Mouse (Mus musculus) retina, postnatal 7 days (tissue): ENCODE data around the gene Vwa8.

Experiments
- DNase-seq: peaks from one replicate; pipeline ENCODE4 v3.0.0-alpha.2; 2012; ENCODE audit warnings: low read depth, low spot score

Vwa8 gene

GRCm38 (mm10) chr14:78848941-78849911 lies at the start of gene Vwa8:
Gene Vwa8, plus strand, starts transcription at chr14:78849052.
- DNase-seq: peak; percentile 59

DNA sequence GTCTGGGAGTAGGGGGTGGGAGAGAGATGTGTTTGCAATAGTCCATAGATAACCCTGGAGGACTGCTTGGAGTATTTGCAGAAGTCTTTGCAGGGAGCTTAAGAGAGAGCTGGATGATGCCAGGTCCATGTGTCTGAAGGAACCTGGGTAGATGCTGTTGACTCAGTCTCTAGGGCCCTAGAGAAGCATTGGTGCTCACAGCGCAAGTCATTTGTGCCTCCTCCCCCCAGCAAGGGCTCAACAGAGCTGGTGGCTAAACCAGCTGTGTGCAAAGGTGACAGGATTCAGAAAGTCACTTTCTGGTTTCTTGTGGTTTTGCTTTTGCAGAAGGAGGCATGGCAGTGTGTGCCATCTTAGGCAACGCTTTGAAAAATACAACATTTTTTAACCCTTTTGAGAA lies 46.5 kb upstream of the Vwa8 start:
- no peak for DNase-seq

DNA sequence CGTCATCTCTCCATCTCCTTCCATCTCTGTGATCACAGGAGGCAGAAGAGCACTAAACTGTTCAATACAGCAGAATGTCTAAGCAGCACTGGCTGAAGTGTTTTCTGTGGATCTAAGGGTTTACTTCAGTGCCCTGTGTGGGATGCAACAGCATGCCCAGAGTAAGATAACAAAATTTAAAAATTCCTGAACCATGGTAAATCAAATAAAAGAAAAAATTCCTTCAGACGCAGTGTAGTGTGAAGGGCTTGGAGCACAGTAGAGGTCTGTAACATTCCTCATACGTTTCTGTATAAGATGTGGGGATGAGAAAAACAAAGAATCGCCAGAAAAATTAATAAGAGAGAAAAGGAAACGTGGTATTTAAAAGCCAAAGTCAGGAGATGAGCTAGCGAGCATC lies 44.9 kb upstream of the Vwa8 start:
- DNase-seq: no peak

DNA sequence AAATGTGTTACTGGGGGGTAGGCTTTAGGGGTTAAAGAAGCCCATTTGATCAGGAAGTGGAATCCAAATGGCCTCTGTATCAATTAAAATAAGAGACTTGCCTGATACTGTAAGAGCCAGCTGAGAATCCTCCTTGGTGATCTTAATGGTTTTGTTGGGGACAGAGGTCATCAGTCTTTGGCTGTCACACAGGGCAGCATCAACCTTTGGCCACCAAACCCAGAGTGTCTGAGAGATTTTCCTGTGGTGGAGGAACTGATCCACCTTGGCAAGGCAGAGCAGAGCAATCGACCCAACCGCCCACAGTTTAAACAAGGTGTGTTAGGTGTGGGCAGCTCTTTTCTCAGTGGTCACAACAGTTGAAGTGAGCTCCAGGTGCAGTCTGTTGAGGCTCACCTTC lies 36.0 kb upstream of the Vwa8 start:
- DNase-seq: no peak

- DNase-seq: no peak
Observed at GRCm38 (mm10) chr14:78816411-78816810, 32.4 kb upstream of the Vwa8 start.

DNA sequence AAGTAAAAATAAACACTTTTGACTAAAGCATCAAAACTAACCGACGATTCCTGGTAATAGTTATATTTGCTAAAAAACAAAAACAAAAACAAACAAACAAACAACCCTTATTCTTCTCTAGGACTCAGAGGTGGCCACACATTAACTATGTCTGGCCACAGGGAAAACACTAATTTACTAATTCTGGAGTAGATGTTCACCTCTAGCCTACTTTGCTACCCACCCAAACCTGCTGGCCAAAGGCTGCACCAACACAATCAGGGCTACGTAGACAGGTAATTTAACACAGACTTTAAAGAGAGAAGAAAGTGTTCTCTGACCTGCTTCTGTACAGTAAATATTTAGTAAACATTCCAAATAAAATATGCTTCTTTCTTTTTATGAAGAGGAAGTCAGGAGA lies 31.2 kb upstream of the Vwa8 start:
- no peak for DNase-seq

DNA sequence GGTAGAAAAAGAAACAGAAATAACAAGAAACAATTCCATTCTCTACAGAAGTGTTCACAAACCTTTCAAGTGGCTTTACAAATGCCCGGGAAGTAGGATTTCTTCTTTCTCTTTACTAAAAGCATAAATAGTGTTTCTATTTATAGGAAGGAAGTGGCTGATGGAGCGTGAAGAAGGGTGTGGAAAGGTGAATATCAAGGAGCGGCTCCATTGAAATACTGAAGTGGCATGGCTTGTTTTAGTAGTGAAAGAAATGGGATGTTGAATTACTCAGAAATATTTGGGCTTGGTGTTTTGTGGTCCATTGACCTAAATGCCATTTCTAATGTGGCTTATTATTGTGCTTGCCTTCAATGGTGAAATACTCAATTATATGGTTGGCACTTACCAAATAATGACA lies 30.4 kb upstream of the Vwa8 start:
- DNase-seq: no peak

- DNase-seq: no peak
Observed at GRCm38 (mm10) chr14:78824013-78824412, 24.8 kb upstream of the Vwa8 start.

DNA sequence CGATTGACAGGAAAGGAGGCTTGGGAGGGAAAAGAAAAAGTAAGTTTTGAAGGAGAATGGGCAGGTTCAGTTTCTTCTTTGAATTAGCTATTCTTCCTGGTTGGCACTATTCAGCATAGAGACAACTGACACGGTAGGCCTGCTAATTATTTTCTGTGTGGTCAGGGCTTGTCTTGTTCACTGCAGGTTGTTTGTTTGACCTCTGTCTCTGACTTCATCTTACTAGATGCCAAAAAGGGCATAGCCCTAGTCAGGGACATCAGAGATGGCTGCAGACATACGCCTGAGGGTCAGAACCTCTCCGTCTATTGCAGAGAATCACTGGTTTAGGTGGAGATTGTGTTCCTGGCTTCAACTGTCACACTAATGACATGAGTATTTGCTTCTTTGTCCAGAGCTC lies 24.3 kb upstream of the Vwa8 start:
- no peak for DNase-seq

GRCm38 (mm10) chr14:78831158-78831557 lies 17.7 kb upstream of the Vwa8 start:
- no peak for DNase-seq

DNA sequence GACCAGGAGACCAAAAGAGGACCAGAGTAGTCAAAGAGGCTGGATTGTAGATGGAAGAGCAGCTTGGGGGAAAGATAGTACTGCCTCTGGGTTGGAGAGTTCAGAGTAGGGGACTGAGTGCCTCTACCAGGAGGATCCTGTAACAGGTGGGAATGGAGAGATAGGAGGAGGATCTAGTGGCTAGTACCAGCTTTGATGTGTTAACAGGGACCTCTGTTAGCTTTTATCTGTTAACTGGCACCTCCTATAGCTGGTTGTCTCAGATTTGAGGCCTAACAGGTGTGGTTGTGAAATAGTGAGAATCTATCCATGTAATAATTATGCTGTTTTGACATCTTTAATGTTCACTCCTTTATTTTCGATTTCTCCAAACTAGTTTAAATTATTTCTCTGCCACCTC lies 904 bp upstream of the Vwa8 start:
- no peak for DNase-seq

- no peak for DNase-seq
Observed at GRCm38 (mm10) chr14:78848477-78848876, 375 bp upstream of the Vwa8 start.

- DNase-seq: no peak
Observed at GRCm38 (mm10) chr14:78849961-78850578, 1.2 kb downstream of the Vwa8 start.

DNA sequence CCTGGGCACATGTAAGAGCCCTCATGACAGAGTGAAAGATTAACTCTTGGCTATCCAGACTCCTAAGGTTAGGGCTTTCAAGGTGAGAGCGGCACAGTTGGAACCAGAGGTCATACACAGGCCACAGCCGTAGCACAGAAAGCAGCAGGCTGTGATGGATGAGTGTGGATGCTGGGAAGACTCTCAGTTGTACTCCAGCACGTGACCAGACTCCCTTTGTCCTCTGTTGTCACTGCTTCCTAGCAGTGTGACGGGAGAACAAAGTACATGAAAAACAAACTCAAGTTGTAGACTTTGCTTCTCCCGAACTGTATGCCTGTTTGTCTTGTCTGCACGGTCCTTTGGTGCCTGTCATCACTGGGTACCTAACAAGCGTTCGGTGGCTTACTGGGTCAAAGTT lies 1.8 kb downstream of the Vwa8 start:
- no peak for DNase-seq

- DNase-seq: no peak
Observed at GRCm38 (mm10) chr14:78851366-78851765, 2.5 kb downstream of the Vwa8 start.

DNA sequence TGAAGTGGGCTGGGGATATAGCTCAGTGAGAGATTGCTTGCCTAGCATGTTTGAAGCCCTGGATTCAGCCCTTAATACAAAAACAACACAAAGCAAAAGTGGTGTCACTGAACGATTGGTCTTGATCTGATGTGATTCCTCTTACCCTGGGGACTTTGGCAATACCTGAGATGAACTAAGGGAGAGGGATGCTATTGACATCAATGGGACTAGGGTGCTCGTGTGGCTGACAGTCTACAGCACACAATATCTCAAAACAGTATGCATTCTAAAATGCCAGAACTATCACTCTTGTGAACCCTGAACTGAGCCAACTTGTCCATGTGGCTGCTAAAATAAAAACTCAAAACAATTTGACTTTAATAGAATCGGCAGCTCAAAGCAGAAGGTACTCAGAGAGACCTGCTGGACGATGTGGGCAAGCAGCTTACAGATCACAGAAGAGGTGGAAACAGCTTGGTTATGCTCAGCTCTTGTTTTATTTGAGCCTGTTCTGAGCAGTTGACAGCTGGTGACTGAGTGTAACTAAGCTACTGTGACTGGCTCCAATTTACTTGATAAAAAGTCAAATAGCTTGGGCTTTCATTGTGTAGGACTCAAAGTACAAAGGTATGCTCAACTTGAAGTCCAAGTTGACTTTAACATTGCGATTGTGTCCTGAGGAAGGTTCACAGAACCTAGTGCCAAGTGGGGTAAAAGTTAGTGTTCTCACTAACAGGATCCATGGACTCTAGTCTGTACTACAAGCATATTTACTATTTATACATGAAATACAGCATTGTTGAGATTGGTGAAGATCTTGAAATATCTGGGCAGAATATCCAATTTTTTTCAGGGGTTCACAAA lies 3.8 kb downstream of the Vwa8 start:
- DNase-seq: no peak

DNA sequence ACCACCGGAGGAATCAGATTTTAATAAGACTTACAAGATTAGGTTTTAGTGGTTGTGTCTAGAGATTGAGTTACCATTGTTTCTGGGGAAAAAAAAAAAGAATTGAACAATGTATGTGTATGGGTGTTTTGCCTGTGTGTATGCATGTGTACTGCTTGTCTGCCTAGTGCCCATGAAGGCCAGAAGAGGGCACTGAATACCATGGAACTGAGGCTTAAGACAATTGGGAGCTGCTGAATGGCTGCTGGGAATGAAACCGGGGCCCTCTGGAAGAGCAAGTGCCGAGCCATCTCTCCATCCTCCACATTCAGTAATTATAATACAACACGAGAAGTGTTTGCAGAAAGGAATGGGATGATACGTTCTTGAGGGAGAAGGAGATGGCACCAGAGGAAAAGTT lies 12.3 kb downstream of the Vwa8 start:
- DNase-seq: no peak

DNA sequence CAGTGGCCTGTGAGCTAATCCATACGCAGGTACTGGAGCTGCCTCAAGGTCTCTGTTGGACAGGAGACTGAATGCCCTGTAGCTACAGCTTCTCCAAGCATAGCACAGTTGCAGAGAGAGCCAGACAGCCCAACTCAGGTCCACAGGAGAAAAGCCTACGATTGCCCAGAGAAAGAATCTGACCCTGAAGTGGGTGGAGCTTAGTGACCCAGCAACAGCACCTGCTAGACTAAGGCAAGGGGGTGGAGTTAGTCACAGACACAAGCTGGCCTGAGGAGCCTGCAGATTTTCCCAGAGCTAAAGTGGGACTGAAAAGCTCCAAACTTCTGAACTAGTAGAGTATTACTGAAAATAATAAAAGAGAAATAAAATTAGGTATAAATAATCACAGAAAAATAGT lies 21.2 kb downstream of the Vwa8 start:
- DNase-seq: no peak

- DNase-seq: no peak
Observed at GRCm38 (mm10) chr14:78877176-78877575, 28.3 kb downstream of the Vwa8 start.

DNA sequence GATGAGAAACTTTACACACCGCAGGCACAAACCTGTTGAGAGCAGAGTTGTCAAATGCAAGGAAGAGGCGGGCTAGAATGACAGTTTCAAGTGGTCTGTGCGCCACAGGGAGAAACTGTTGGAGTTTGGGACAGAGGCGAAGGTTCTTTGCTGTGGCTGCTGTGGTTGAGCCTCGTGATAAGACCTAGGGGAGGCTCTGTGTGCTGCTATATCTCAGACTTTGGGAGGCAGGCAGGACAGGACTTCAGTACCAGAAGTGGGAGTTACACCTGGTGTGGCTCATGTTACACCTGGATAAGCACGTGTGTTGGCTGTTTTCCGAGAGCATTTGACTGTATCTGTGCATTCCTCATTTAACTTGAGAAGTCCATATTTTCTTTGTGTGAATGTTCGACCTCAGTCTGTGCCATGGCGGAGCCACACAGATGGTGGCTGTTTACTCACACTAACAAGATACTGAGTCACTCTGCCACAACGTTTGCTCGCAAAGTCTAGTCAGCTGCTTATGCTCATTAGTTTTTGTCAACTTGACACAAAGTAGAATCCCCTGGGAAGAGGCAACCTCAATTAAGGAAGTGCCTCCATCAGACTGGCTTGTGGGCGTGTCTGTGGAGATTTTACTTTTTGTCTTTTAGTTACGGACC lies 29.7 kb downstream of the Vwa8 start:
- DNase-seq: no peak

DNA sequence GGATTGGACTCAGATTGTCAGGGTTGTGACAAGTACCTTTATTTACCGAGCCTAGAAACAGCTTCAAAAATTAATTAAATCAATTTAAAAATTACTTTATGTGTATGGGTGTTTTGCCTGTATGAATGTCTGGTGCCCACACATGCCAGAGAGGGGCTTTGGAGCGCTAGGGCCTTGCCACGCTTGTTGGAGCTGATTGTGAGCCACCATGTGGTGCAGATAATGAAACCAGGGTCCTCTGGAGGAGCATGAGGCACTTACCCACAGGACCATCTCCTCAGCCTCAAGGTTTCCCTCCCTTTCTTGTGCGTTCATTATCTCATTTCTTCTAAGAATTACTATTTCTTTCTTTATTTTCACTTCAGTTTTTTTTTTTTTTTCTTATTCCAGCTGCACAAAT lies 32.0 kb downstream of the Vwa8 start:
- no peak for DNase-seq

DNA sequence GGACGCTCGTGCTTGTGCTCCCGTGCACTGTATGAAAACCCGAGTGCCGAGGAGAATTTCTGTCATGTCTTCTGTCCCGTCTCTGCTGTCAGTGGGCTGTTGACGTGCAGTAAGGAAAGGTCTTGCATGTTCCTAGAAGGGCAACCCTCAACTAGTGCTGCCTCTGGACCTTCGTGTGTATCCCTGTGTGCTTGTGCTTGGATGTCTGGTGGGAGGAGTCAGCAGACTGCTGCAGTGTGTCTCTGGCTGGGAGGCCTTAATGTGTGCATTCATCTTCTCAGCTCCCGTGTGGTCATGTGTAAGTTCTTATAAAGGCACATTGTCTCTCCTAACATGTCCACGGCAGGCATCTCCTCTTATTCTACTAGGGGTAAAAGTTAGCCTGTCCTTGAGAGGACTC lies 32.7 kb downstream of the Vwa8 start:
- no peak for DNase-seq
